Mouse (Mus musculus): Measurements from ENCODE around the gene Traf7. TPM values are rescaled to one million over a fixed set of nuclear protein-coding genes. Genes with fewer than 3 reads are reported as not detected.

The Traf7 gene
- total and polyA plus RNA-seq, 3 experiments = 121 to 261 TPM; not detected in 1

DNA sequence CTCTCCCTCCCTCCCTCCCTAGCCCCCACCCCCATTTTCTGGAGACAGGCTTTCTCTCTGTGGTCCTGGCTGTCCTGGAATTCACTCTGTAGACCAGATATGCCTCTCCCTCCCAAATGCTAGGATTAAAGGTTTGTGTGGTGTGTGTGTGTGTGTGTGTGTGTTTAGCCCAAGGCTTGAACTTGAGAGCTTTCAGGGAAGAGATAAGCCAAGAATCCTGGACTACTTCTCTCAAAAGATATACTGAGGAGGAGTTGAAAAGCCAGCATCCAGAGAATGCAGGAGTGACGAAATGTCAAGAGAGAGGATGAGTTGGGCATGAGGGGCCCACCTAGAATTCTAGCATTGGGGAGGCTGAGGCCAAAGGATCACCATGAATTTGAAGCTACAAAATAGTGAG lies 64.8 kb downstream of the Traf7 start:
- no peaks in the 10 kb centered on the region for H3K27me3 ChIP-seq (ENCODE audit: control insufficient read depth in 1 of 2, insufficient read depth in 2 of 2, low read length in 2 of 2)
- H3K9me3 ChIP-seq (replicated peaks; ENCODE audit: insufficient read depth, low read length) = no peaks in the 10 kb centered on the region
- H3K4me3 ChIP-seq (ENCODE audit: control insufficient read depth in 1 of 2, insufficient read depth in 1 of 2, low read depth in 2 of 2, low read length in 2 of 2) = no peak overlapping the region
- no peak for TF ChIP-seq TBP (IDR thresholded peaks at IDR 0.05; ENCODE audit: low read depth, low read length)
- TF ChIP-seq CHD2 (IDR thresholded peaks at IDR 0.05; ENCODE audit: low read length) = no peak
- TF ChIP-seq RAD21 (IDR thresholded peaks at IDR 0.05; ENCODE audit: low read depth, low read length) = no peak
- TF ChIP-seq GABPA (IDR thresholded peaks at IDR 0.05; ENCODE audit: low read depth, low read length) = no peak
- TF ChIP-seq UBTF (IDR thresholded peaks at IDR 0.05; ENCODE audit: borderline replicate concordance, insufficient read depth, low read depth, low read length) = no peak
- TF ChIP-seq ZKSCAN1 (IDR thresholded peaks at IDR 0.05; ENCODE audit: low read depth, low read length) = no peak
- no peak for TF ChIP-seq BHLHE40 (IDR thresholded peaks at IDR 0.05; ENCODE audit: borderline replicate concordance, low read depth, low read length)
- no peak for TF ChIP-seq HCFC1 (IDR thresholded peaks at IDR 0.05; ENCODE audit: low read depth, low read length)
- no peak for TF ChIP-seq MYB (IDR thresholded peaks at IDR 0.05; ENCODE audit: low read depth, low read length)
- no peak for TF ChIP-seq ZMIZ1 (IDR thresholded peaks at IDR 0.05; ENCODE audit: low read depth, low read length)
- H3K79me2 ChIP-seq (ENCODE audit: control insufficient read depth, insufficient read depth, low read length, poor library complexity) = no peaks in the 10 kb centered on the region
- H3K4me1 ChIP-seq (ENCODE audit: control insufficient read depth in 1 of 2, insufficient read depth in 2 of 2, low read length in 2 of 2) = peaks cover 0 to 12% of the 10 kb centered on the region in 2 experiments; a peak in 3 of 4 replicates
- no peak for DNase-seq (ENCODE audit: low read depth, low spot score)
- no peak overlapping the region for H3K27ac ChIP-seq (ENCODE audit: control insufficient read depth, low read depth, low read length)
- peaks cover 0 to 4% of the 10 kb centered on the region in 2 experiments; a peak in 2 of 4 replicates for H3K36me3 ChIP-seq (ENCODE audit: control insufficient read depth in 1 of 2, insufficient read depth in 2 of 2, low read length in 2 of 2)
- H3K9ac ChIP-seq (ENCODE audit: control insufficient read depth, low read depth, low read length, poor library complexity, severe bottlenecking) = no peak overlapping the region

GRCm38 (mm10) chr17:24461580-24461979 lies 66.2 kb downstream of the Traf7 start:
- peak; percentile 81 for DNase-seq (ENCODE audit: low read depth, low spot score)
- Histone ChIP-seq H3K9ac (ENCODE audit: control insufficient read depth, low read depth, low read length, poor library complexity, severe bottlenecking) (no peak overlapping the region), H3K9me3 (replicated peaks; ENCODE audit: insufficient read depth, low read length) (no peaks in the 10 kb centered on the region), H3K79me2 (ENCODE audit: control insufficient read depth, insufficient read depth, low read length, poor library complexity) (peaks cover under 1% of the 10 kb centered on the region; the same call in 1 of the 2 replicates), H3K4me1 (ENCODE audit: control insufficient read depth in 1 of 2, insufficient read depth in 2 of 2, low read length in 2 of 2) (peaks cover 0 to 12% of the 10 kb centered on the region in 2 experiments; a peak in 3 of 4 replicates), H3K36me3 (ENCODE audit: control insufficient read depth in 1 of 2, insufficient read depth in 2 of 2, low read length in 2 of 2) (peaks cover 0 to 5% of the 10 kb centered on the region in 2 experiments; a peak in 2 of 4 replicates), H3K27ac (ENCODE audit: control insufficient read depth, low read depth, low read length) (no peak overlapping the region), H3K27me3 (ENCODE audit: control insufficient read depth in 1 of 2, insufficient read depth in 2 of 2, low read length in 2 of 2) (no peaks in the 10 kb centered on the region), H3K4me3 (ENCODE audit: control insufficient read depth in 1 of 2, insufficient read depth in 1 of 2, low read depth in 2 of 2, low read length in 2 of 2) (no peak overlapping the region)
- TF ChIP-seq CHD2 (IDR thresholded peaks at IDR 0.05; ENCODE audit: low read length) (no peak), ZKSCAN1 (IDR thresholded peaks at IDR 0.05; ENCODE audit: low read depth, low read length) (no peak), CTCF (IDR thresholded peaks at IDR 0.05 in 2 of 3, conservative IDR thresholded peaks at IDR 0.05 in 1 of 3; ENCODE audit: control insufficient read depth in 1 of 3, insufficient read depth in 1 of 3, low read depth in 2 of 3, low read length in 3 of 3, poor library complexity in 1 of 3, severe bottlenecking in 1 of 3) (peak; percentile 50 to 87 (median 54)), RAD21 (IDR thresholded peaks at IDR 0.05; ENCODE audit: low read depth, low read length) (peak; percentile 81), ZC3H11A (IDR thresholded peaks at IDR 0.05; ENCODE audit: low read depth, low read length) (peak; percentile 62), SIN3A (IDR thresholded peaks at IDR 0.05; ENCODE audit: low read length) (0 out of 2 replicates have a peak, but pooled peaks have one; percentile 23), SMC3 (IDR thresholded peaks at IDR 0.05; ENCODE audit: low read depth, low read length) (peak; percentile 73)

Other genes starting within 250 kb of the Traf7 start
- gene Abca17, start 176.9 kb downstream of the Traf7 start, total RNA-seq (2012; rRNA removed) = 0.04 and 0.07 TPM in 2 replicates
- under 1 TPM in 1 of 2 experiments, not detected in 1; 0.03 TPM for gene Abca17, start 176.9 kb downstream of the Traf7 start, polyA plus RNA-seq (2012; ENCODE audit: insufficient read depth in 1 of 2, insufficient read length in 2 of 2, low read depth in 1 of 2, low replicate concordance in 2 of 2, missing spikeins in 1 of 2)
- 27.3 and 32.4 TPM in 2 replicates for gene Abca3, start 176.0 kb downstream of the Traf7 start, total RNA-seq (2012; rRNA removed)
- 10 to 100 TPM; 36.6 to 37.1 TPM for gene Abca3, start 176.0 kb downstream of the Traf7 start, polyA plus RNA-seq (2012; ENCODE audit: insufficient read depth in 1 of 2, insufficient read length in 2 of 2, low read depth in 1 of 2, low replicate concordance in 2 of 2, missing spikeins in 1 of 2)
- gene Rnps1, start 113.4 kb downstream of the Traf7 start, total RNA-seq (2012; rRNA removed) = 156 and 167 TPM in 2 replicates
- 100 to 1,000 TPM in 1 of 2 experiments, not detected in 1; 282 TPM for gene Rnps1, start 113.4 kb downstream of the Traf7 start, polyA plus RNA-seq (2012; ENCODE audit: insufficient read depth in 1 of 2, insufficient read length in 2 of 2, low read depth in 1 of 2, low replicate concordance in 2 of 2, missing spikeins in 1 of 2)
- gene Eci1, start 101.3 kb downstream of the Traf7 start, total RNA-seq (2012; rRNA removed) = 54.4 and 65.6 TPM in 2 replicates
- gene Eci1, start 101.3 kb downstream of the Traf7 start, polyA plus RNA-seq (2012; ENCODE audit: insufficient read depth in 1 of 2, insufficient read length in 2 of 2, low read depth in 1 of 2, low replicate concordance in 2 of 2, missing spikeins in 1 of 2) = 10 to 100 TPM in 1 of 2 experiments, not detected in 1; 48.6 TPM
- 0.49 and 0.62 TPM in 2 replicates for gene Dnase1l2, start 84.8 kb downstream of the Traf7 start, total RNA-seq (2012; rRNA removed)
- 1 to 10 TPM in 1 of 2 experiments, not detected in 1; 1.8 TPM for gene Dnase1l2, start 84.8 kb downstream of the Traf7 start, polyA plus RNA-seq (2012; ENCODE audit: insufficient read depth in 1 of 2, insufficient read length in 2 of 2, low read depth in 1 of 2, low replicate concordance in 2 of 2, missing spikeins in 1 of 2)
- gene E4f1, start 57.6 kb downstream of the Traf7 start, total RNA-seq (2012; rRNA removed) = 24.3 and 26.0 TPM in 2 replicates
- 10 to 100 TPM in 1 of 2 experiments, not detected in 1; 37.1 TPM for gene E4f1, start 57.6 kb downstream of the Traf7 start, polyA plus RNA-seq (2012; ENCODE audit: insufficient read depth in 1 of 2, insufficient read length in 2 of 2, low read depth in 1 of 2, low replicate concordance in 2 of 2, missing spikeins in 1 of 2)
- gene Pgp, start 57.5 kb downstream of the Traf7 start, total RNA-seq (2012; rRNA removed) = 16.6 and 19.3 TPM in 2 replicates
- 10 to 100 TPM in 1 of 2 experiments, not detected in 1; 55.0 TPM for gene Pgp, start 57.5 kb downstream of the Traf7 start, polyA plus RNA-seq (2012; ENCODE audit: insufficient read depth in 1 of 2, insufficient read length in 2 of 2, low read depth in 1 of 2, low replicate concordance in 2 of 2, missing spikeins in 1 of 2)
- 1.1 and 2.0 TPM in 2 replicates for gene Bricd5, start 54.1 kb downstream of the Traf7 start, total RNA-seq (2012; rRNA removed)
- under 1 TPM in 1 of 2 experiments, not detected in 1; 0.82 TPM for gene Bricd5, start 54.1 kb downstream of the Traf7 start, polyA plus RNA-seq (2012; ENCODE audit: insufficient read depth in 1 of 2, insufficient read length in 2 of 2, low read depth in 1 of 2, low replicate concordance in 2 of 2, missing spikeins in 1 of 2)
- gene Mlst8, start 48.9 kb downstream of the Traf7 start, total RNA-seq (2012; rRNA removed) = 28.5 and 35.4 TPM in 2 replicates
- gene Mlst8, start 48.9 kb downstream of the Traf7 start, polyA plus RNA-seq (2012; ENCODE audit: insufficient read depth in 1 of 2, insufficient read length in 2 of 2, low read depth in 1 of 2, low replicate concordance in 2 of 2, missing spikeins in 1 of 2) = 10 to 100 TPM in 1 of 2 experiments, not detected in 1; 57.3 TPM
- 0.04 and 0.07 TPM in 2 replicates for gene Caskin1, start 39.3 kb downstream of the Traf7 start, total RNA-seq (2012; rRNA removed)
- gene Caskin1, start 39.3 kb downstream of the Traf7 start, polyA plus RNA-seq (2012; ENCODE audit: insufficient read depth in 1 of 2, insufficient read length in 2 of 2, low read depth in 1 of 2, low replicate concordance in 2 of 2, missing spikeins in 1 of 2) = under 1 TPM in 1 of 2 experiments, not detected in 1; 0.38 TPM
- 0.89 and 1.0 TPM in 2 replicates for gene Rab26, start 6.3 kb upstream of the Traf7 start, total RNA-seq (2012; rRNA removed)
- 1 to 10 TPM in 1 of 2 experiments, not detected in 1; 1.1 TPM for gene Rab26, start 6.3 kb upstream of the Traf7 start, polyA plus RNA-seq (2012; ENCODE audit: insufficient read depth in 1 of 2, insufficient read length in 2 of 2, low read depth in 1 of 2, low replicate concordance in 2 of 2, missing spikeins in 1 of 2)
- gene Pkd1, start 21.9 kb upstream of the Traf7 start, total RNA-seq (2012; rRNA removed) = 10.3 and 10.6 TPM in 2 replicates
- gene Pkd1, start 21.9 kb upstream of the Traf7 start, polyA plus RNA-seq (2012; ENCODE audit: insufficient read depth in 1 of 2, insufficient read length in 2 of 2, low read depth in 1 of 2, low replicate concordance in 2 of 2, missing spikeins in 1 of 2) = 10 to 100 TPM in 1 of 2 experiments, not detected in 1; 10.7 TPM
- 44.0 and 48.8 TPM in 2 replicates for gene Tsc2, start 104.7 kb upstream of the Traf7 start, total RNA-seq (2012; rRNA removed)
- 10 to 100 TPM in 1 of 2 experiments, not detected in 1; 99.2 TPM for gene Tsc2, start 104.7 kb upstream of the Traf7 start, polyA plus RNA-seq (2012; ENCODE audit: insufficient read depth in 1 of 2, insufficient read length in 2 of 2, low read depth in 1 of 2, low replicate concordance in 2 of 2, missing spikeins in 1 of 2)
- 26.1 and 31.4 TPM in 2 replicates for gene Nthl1, start 104.7 kb upstream of the Traf7 start, total RNA-seq (2012; rRNA removed)
- 100 to 1,000 TPM in 1 of 2 experiments, 10 to 100 TPM in 1; 32.0 to 262 TPM for gene Nthl1, start 104.7 kb upstream of the Traf7 start, polyA plus RNA-seq (2012; ENCODE audit: insufficient read depth in 1 of 2, insufficient read length in 2 of 2, low read depth in 1 of 2, low replicate concordance in 2 of 2, missing spikeins in 1 of 2)
- 0.75 and 0.96 TPM in 2 replicates for gene Slc9a3r2, start 122.4 kb upstream of the Traf7 start, total RNA-seq (2012; rRNA removed)
- 1 to 10 TPM in 1 of 2 experiments, not detected in 1; 3.5 TPM for gene Slc9a3r2, start 122.4 kb upstream of the Traf7 start, polyA plus RNA-seq (2012; ENCODE audit: insufficient read depth in 1 of 2, insufficient read length in 2 of 2, low read depth in 1 of 2, low replicate concordance in 2 of 2, missing spikeins in 1 of 2)
- not detected in 2 replicates for gene Npw, start 130.5 kb upstream of the Traf7 start, total RNA-seq (2012; rRNA removed)
- not detected for gene Npw, start 130.5 kb upstream of the Traf7 start, polyA plus RNA-seq (2012; ENCODE audit: insufficient read depth in 1 of 2, insufficient read length in 2 of 2, low read depth in 1 of 2, low replicate concordance in 2 of 2, missing spikeins in 1 of 2)
- gene Zfp598, start 141.7 kb upstream of the Traf7 start, total RNA-seq (2012; rRNA removed) = 21.9 and 22.2 TPM in 2 replicates
- gene Zfp598, start 141.7 kb upstream of the Traf7 start, polyA plus RNA-seq (2012; ENCODE audit: insufficient read depth in 1 of 2, insufficient read length in 2 of 2, low read depth in 1 of 2, low replicate concordance in 2 of 2, missing spikeins in 1 of 2) = 10 to 100 TPM; 59.0 to 80.4 TPM
- 0.15 TPM in 1 of 2 replicates, not detected in the other for gene Syngr3, start 162.0 kb upstream of the Traf7 start, total RNA-seq (2012; rRNA removed)
- under 1 TPM in 1 of 2 experiments, not detected in 1; 0.68 TPM for gene Syngr3, start 162.0 kb upstream of the Traf7 start, polyA plus RNA-seq (2012; ENCODE audit: insufficient read depth in 1 of 2, insufficient read length in 2 of 2, low read depth in 1 of 2, low replicate concordance in 2 of 2, missing spikeins in 1 of 2)
- 78.6 and 86.8 TPM in 2 replicates for gene Gfer, start 168.2 kb upstream of the Traf7 start, total RNA-seq (2012; rRNA removed)
- 10 to 100 TPM in 1 of 2 experiments, not detected in 1; 83.0 TPM for gene Gfer, start 168.2 kb upstream of the Traf7 start, polyA plus RNA-seq (2012; ENCODE audit: insufficient read depth in 1 of 2, insufficient read length in 2 of 2, low read depth in 1 of 2, low replicate concordance in 2 of 2, missing spikeins in 1 of 2)
- gene Noxo1, start 168.3 kb upstream of the Traf7 start, total RNA-seq (2012; rRNA removed) = 0.39 and 0.62 TPM in 2 replicates
- 1 to 10 TPM in 1 of 2 experiments, not detected in 1; 2.4 TPM for gene Noxo1, start 168.3 kb upstream of the Traf7 start, polyA plus RNA-seq (2012; ENCODE audit: insufficient read depth in 1 of 2, insufficient read length in 2 of 2, low read depth in 1 of 2, low replicate concordance in 2 of 2, missing spikeins in 1 of 2)
- gene Tbl3, start 179.7 kb upstream of the Traf7 start, total RNA-seq (2012; rRNA removed) = 102 and 103 TPM in 2 replicates
- gene Tbl3, start 179.7 kb upstream of the Traf7 start, polyA plus RNA-seq (2012; ENCODE audit: insufficient read depth in 1 of 2, insufficient read length in 2 of 2, low read depth in 1 of 2, low replicate concordance in 2 of 2, missing spikeins in 1 of 2) = 100 to 1,000 TPM in 1 of 2 experiments, not detected in 1; 111 TPM
- 0.23 and 0.26 TPM in 2 replicates for gene Rnf151, start 190.1 kb upstream of the Traf7 start, total RNA-seq (2012; rRNA removed)
- gene Rnf151, start 190.1 kb upstream of the Traf7 start, polyA plus RNA-seq (2012; ENCODE audit: insufficient read depth in 1 of 2, insufficient read length in 2 of 2, low read depth in 1 of 2, low replicate concordance in 2 of 2, missing spikeins in 1 of 2) = under 1 TPM in 1 of 2 experiments, not detected in 1; 0.40 TPM
- 3,755 and 4,516 TPM in 2 replicates for gene Rps2, start 190.2 kb upstream of the Traf7 start, total RNA-seq (2012; rRNA removed)
- gene Rps2, start 190.2 kb upstream of the Traf7 start, polyA plus RNA-seq (2012; ENCODE audit: insufficient read depth in 1 of 2, insufficient read length in 2 of 2, low read depth in 1 of 2, low replicate concordance in 2 of 2, missing spikeins in 1 of 2) = 1,000 to 10,000 TPM in 1 of 2 experiments, not detected in 1; 1,852 TPM
- 258 and 292 TPM in 2 replicates for gene Ndufb10, start 196.5 kb upstream of the Traf7 start, total RNA-seq (2012; rRNA removed)
- 100 to 1,000 TPM in 1 of 2 experiments, not detected in 1; 230 TPM for gene Ndufb10, start 196.5 kb upstream of the Traf7 start, polyA plus RNA-seq (2012; ENCODE audit: insufficient read depth in 1 of 2, insufficient read length in 2 of 2, low read depth in 1 of 2, low replicate concordance in 2 of 2, missing spikeins in 1 of 2)
- gene Rpl3l, start 199.9 kb upstream of the Traf7 start, total RNA-seq (2012; rRNA removed) = 0.12 and 0.13 TPM in 2 replicates
- gene Rpl3l, start 199.9 kb upstream of the Traf7 start, polyA plus RNA-seq (2012; ENCODE audit: insufficient read depth in 1 of 2, insufficient read length in 2 of 2, low read depth in 1 of 2, low replicate concordance in 2 of 2, missing spikeins in 1 of 2) = under 1 TPM in 1 of 2 experiments, not detected in 1; 0.24 TPM
- 27.0 and 31.9 TPM in 2 replicates for gene Msrb1, start 208.7 kb upstream of the Traf7 start, total RNA-seq (2012; rRNA removed)
- 10 to 100 TPM in 1 of 2 experiments, not detected in 1; 58.6 TPM for gene Msrb1, start 208.7 kb upstream of the Traf7 start, polyA plus RNA-seq (2012; ENCODE audit: insufficient read depth in 1 of 2, insufficient read length in 2 of 2, low read depth in 1 of 2, low replicate concordance in 2 of 2, missing spikeins in 1 of 2)
- gene Hs3st6, start 225.1 kb upstream of the Traf7 start, total RNA-seq (2012; rRNA removed) = not detected in 2 replicates
- gene Hs3st6, start 225.1 kb upstream of the Traf7 start, polyA plus RNA-seq (2012; ENCODE audit: insufficient read depth in 1 of 2, insufficient read length in 2 of 2, low read depth in 1 of 2, low replicate concordance in 2 of 2, missing spikeins in 1 of 2) = not detected